Mouse (Mus musculus) thymus, postnatal 10 days (tissue): Measurements from ENCODE around the gene Ppip5k2.

Experiments
- DNase-seq, 2 experiments: peaks; one replicate each; pipeline ENCODE4 v3.0.0; 2021; ENCODE audit warnings: low spot score in 2 of 2

Gene Ppip5k2

GRCm38 (mm10) chr1:97759841-97760240 lies 10.4 kb downstream of the Ppip5k2 start:
- no peak for DNase-seq

GRCm38 (mm10) chr1:97754392-97754791 lies 15.8 kb downstream of the Ppip5k2 start:
- no peak for DNase-seq

- no peak for DNase-seq
Measured at GRCm38 (mm10) chr1:97753216-97753615, 17.0 kb downstream of the Ppip5k2 start.

- DNase-seq = no peak
Measured at GRCm38 (mm10) chr1:97748163-97748562, 22.0 kb downstream of the Ppip5k2 start.

- no peak for DNase-seq
Measured at GRCm38 (mm10) chr1:97746261-97746660, 23.9 kb downstream of the Ppip5k2 start.

- DNase-seq = no peak
Measured at GRCm38 (mm10) chr1:97745712-97746111, 24.5 kb downstream of the Ppip5k2 start.

- DNase-seq = no peak
Measured at GRCm38 (mm10) chr1:97743063-97743462, 27.1 kb downstream of the Ppip5k2 start.

- DNase-seq = no peak
Measured at GRCm38 (mm10) chr1:97729339-97729738, 40.9 kb downstream of the Ppip5k2 start.

GRCm38 (mm10) chr1:97726730-97727129 lies 43.5 kb downstream of the Ppip5k2 start:
- no peak for DNase-seq

- no peak for DNase-seq
Measured at GRCm38 (mm10) chr1:97718440-97718839, 51.8 kb downstream of the Ppip5k2 start.

GRCm38 (mm10) chr1:97714334-97714868 lies 55.8 kb downstream of the Ppip5k2 start:
- no peak for DNase-seq

- DNase-seq = no peak
Measured at GRCm38 (mm10) chr1:97710520-97710919, 59.7 kb downstream of the Ppip5k2 start.

GRCm38 (mm10) chr1:97705389-97705788 lies 64.8 kb downstream of the Ppip5k2 start:
- DNase-seq = no peak

- DNase-seq = no peak
Measured at GRCm38 (mm10) chr1:97704646-97705045, 65.6 kb downstream of the Ppip5k2 start.

GRCm38 (mm10) chr1:97698956-97699570 lies 71.1 kb downstream of the Ppip5k2 start:
- no peak for DNase-seq

- DNase-seq = no peak
Measured at GRCm38 (mm10) chr1:97697273-97697672, 72.9 kb downstream of the Ppip5k2 start.

GRCm38 (mm10) chr1:97693825-97694224 lies 76.4 kb downstream of the Ppip5k2 start:
- no peak for DNase-seq

GRCm38 (mm10) chr1:97688756-97689155 lies 81.5 kb downstream of the Ppip5k2 start:
- peak; percentile 46 to 71 for DNase-seq

- DNase-seq = no peak
Measured at GRCm38 (mm10) chr1:97676526-97677177, 93.6 kb downstream of the Ppip5k2 start.

- DNase-seq = no peak
Measured at GRCm38 (mm10) chr1:97676115-97676514, 94.1 kb downstream of the Ppip5k2 start.

- DNase-seq = no peak
Measured at GRCm38 (mm10) chr1:97672849-97673248, 97.4 kb downstream of the Ppip5k2 start.

- no peak for DNase-seq
Measured at GRCm38 (mm10) chr1:97667288-97667687, 102.9 kb downstream of the Ppip5k2 start.

- DNase-seq = no peak
Measured at GRCm38 (mm10) chr1:97662324-97662723, 107.9 kb downstream of the Ppip5k2 start.
